Mouse (Mus musculus) myocyte (in vitro differentiated cells): Measurements from ENCODE around the gene Pet117.
"Not testable (repeated sequence)": the region's sequence is repeated elsewhere in the genome, so short reads cannot be mapped to it uniquely, and the experiment has no call there.

Experiments used
- CEBPB ChIP-seq: IDR thresholded peaks from 2 replicates; pipeline ENCODE4 v1.6.1; 2011; ENCODE audit warnings: mild to moderate bottlenecking, moderate library complexity; ENCODE audit not compliant: poor library complexity, insufficient read depth, severe bottlenecking
- E2F4 ChIP-seq: IDR thresholded peaks from one replicate; pipeline ENCODE4 v1.6.1; 2011; ENCODE audit warnings: mild to moderate bottlenecking, control low read depth, moderate library complexity; ENCODE audit not compliant: insufficient read depth
- MAX ChIP-seq: IDR thresholded peaks from one replicate; pipeline ENCODE4 v1.6.1; 2011; ENCODE audit warnings: low read depth, mild to moderate bottlenecking, control low read depth
- POLR2A ChIP-seq: IDR thresholded peaks from one replicate; pipeline ENCODE4 v1.6.1; 2011; ENCODE audit warnings: low read depth, mild to moderate bottlenecking, control low read depth, moderate library complexity; ENCODE audit not compliant: insufficient read length
- REST ChIP-seq: IDR thresholded peaks from one replicate; pipeline ENCODE4 v1.6.1; 2011; ENCODE audit warnings: mild to moderate bottlenecking, control low read depth, moderate library complexity; ENCODE audit not compliant: insufficient read depth, insufficient read length
- TCF12 ChIP-seq: IDR thresholded peaks from one replicate; pipeline ENCODE4 v1.6.1; 2011; ENCODE audit warnings: mild to moderate bottlenecking, control low read depth; ENCODE audit not compliant: poor library complexity, insufficient read depth, severe bottlenecking
- USF1 ChIP-seq: IDR thresholded peaks from one replicate; pipeline ENCODE4 v1.6.1; 2011; ENCODE audit warnings: low read depth, mild to moderate bottlenecking, control low read depth, moderate library complexity

DNA sequence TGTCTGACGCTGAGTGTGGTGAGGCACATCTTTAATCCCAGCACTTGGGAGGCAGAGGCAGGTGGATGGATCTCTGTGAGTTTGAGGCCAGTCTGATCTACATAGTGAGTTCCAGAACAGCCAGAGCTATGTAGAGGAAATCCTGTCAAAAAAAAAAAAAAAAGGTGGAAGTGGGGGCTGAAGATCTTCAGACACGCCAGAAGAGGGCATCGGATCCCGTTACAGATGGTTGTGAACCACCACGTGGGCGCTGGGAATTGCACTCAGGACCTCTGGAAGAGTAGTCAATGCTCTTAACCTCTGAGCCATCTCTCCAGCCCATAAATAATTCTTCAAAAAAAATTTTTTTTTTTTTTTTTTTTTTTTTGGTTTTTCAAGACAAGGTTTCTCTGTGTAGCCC lies 30.6 kb upstream of the Pet117 start:
- TF ChIP-seq MAX, REST, E2F4, TCF12, POLR2A, CEBPB, USF1: not testable (repeated sequence)
